ENCODE assay signal across 11 mouse cellular contexts in genomic region chr12:8387281-8387680, GRCm38 (mm10).
DNase-seq lines count a peak whose midpoint lies in the region; ATAC-seq and TF ChIP-seq lines count a peak whose summit lies in the region.
"Had no signal": no experiment of that assay in that cellular context is flagged by ENCODE, and none has a peak within 500 bp of the region (broad histone marks: within the 10 kb centered on the region; RNA-seq: fewer than 3 reads in every experiment).

No protein-coding gene starts in this region.

- no peak overlapping the region for H3K4me3 ChIP-seq in heart, adult 2 months
- no peak overlapping the region for H3K4me3 ChIP-seq in kidney, embryonic 16.5 days (ENCODE audit: low read length)
- H3K4me3 ChIP-seq in embryonic facial prominence, embryonic 10.5 days: no peak overlapping the region
- H3K4me3 ChIP-seq in limb, embryonic 14.5 days (replicated peaks; ENCODE audit: low read length): no peak overlapping the region
- H3K4me3 ChIP-seq in midbrain, embryonic 16.5 days (ENCODE audit: low read depth, low read length): no peak overlapping the region

- intact Hi-C loops in heart, adult 2 months (cut with DNase I): loop anchor here (2.0 to 5.0 kb wide), 3 partner anchors 30 to 60 kb away; no protein-coding TSS in a partner anchor

- DNase-seq in heart, adult 2 months: no peak
- DNase-seq in heart, adult 18-20 months: no peak
- DNase-seq in kidney, postnatal 10 days: no peak
- no peak for DNase-seq in embryonic facial prominence, embryonic 10.5 days (ENCODE audit: low spot score)
- no peak for DNase-seq in limb, embryonic 14.5 days (ENCODE audit: low spot score)
- no peak for DNase-seq in urinary bladder, adult 18-20 months (ENCODE audit: low spot score in 2 of 2)
- DNase-seq: B cell, adult 2 months; cerebellum, postnatal 25 days; thymus, postnatal 4 days had no signal

- no peaks in the 10 kb centered on the region for H3K36me3 ChIP-seq in heart, adult 2 months (ENCODE audit: control insufficient read depth, insufficient read depth, low read length)
- H3K36me3 ChIP-seq in kidney, embryonic 16.5 days (ENCODE audit: insufficient read depth, low read length): no peaks in the 10 kb centered on the region
- no peaks in the 10 kb centered on the region for H3K36me3 ChIP-seq in embryonic facial prominence, embryonic 10.5 days (replicated peaks)
- H3K36me3 ChIP-seq in limb, embryonic 14.5 days (ENCODE audit: control insufficient read depth, insufficient read depth, low read length): no peaks in the 10 kb centered on the region
- no peaks in the 10 kb centered on the region for H3K36me3 ChIP-seq in midbrain, embryonic 16.5 days (ENCODE audit: control insufficient read depth, insufficient read depth, low read length)

- no peak for ATAC-seq in kidney, embryonic 16.5 days (ENCODE audit: low FRiP score, low TSS enrichment)
- no peak; the same call in 1 of the 2 replicates for ATAC-seq in limb, embryonic 14.5 days (ENCODE audit: low FRiP score, low read depth)
- ATAC-seq in midbrain, embryonic 16.5 days: no peak

- TF ChIP-seq EP300 in heart, adult 2 months (IDR thresholded peaks at IDR 0.05; ENCODE audit: insufficient read depth, low read depth, low read length): no peak

- no peaks in the 10 kb centered on the region for H3K79me2 ChIP-seq in heart, adult 2 months (replicated peaks; ENCODE audit: control insufficient read depth, insufficient read depth, low read length)

- no peaks in the 10 kb centered on the region for H3K27me3 ChIP-seq in heart, adult 2 months (ENCODE audit: control insufficient read depth, insufficient read depth, low read length)
- H3K27me3 ChIP-seq in kidney, embryonic 16.5 days (ENCODE audit: insufficient read depth, low read length): no peaks in the 10 kb centered on the region
- no peaks in the 10 kb centered on the region for H3K27me3 ChIP-seq in embryonic facial prominence, embryonic 10.5 days (replicated peaks; ENCODE audit: low read depth, poor library complexity, severe bottlenecking)
- no peaks in the 10 kb centered on the region for H3K27me3 ChIP-seq in limb, embryonic 14.5 days (ENCODE audit: control insufficient read depth, insufficient read depth, low read length)
- H3K27me3 ChIP-seq in midbrain, embryonic 16.5 days (ENCODE audit: control insufficient read depth, insufficient read depth, low read depth, low read length): no peaks in the 10 kb centered on the region

- TF ChIP-seq POLR2A in heart, adult 2 months (IDR thresholded peaks at IDR 0.05; ENCODE audit: insufficient read depth, low read depth, low read length): no peak
- no peak for TF ChIP-seq POLR2A in limb, embryonic 14.5 days (IDR thresholded peaks at IDR 0.05; ENCODE audit: borderline replicate concordance, extremely low read depth, insufficient read depth, insufficient read length)

- no peak for TF ChIP-seq CTCF in heart, adult 2 months (IDR thresholded peaks at IDR 0.05)

- H3K27ac ChIP-seq in heart, adult 2 months: peak overlapping the region; percentile 68
- peak overlapping the region; percentile 74; the same call in 1 of the 2 replicates for H3K27ac ChIP-seq in kidney, embryonic 16.5 days (ENCODE audit: low read length)
- H3K27ac ChIP-seq in embryonic facial prominence, embryonic 10.5 days (replicated peaks): peak overlapping the region; percentile 82
- peak overlapping the region; percentile 74; the same call in 1 of the 2 replicates for H3K27ac ChIP-seq in limb, embryonic 14.5 days (replicated peaks; ENCODE audit: low read depth, low read length)
- H3K27ac ChIP-seq in midbrain, embryonic 16.5 days (ENCODE audit: low read length): no peak overlapping the region

- no peak overlapping the region for H3K9ac ChIP-seq in heart, adult 2 months (ENCODE audit: low read depth, low read length)
- H3K9ac ChIP-seq in kidney, embryonic 16.5 days (replicated peaks; ENCODE audit: low read length): no peak overlapping the region
- H3K9ac ChIP-seq in limb, embryonic 14.5 days (ENCODE audit: low read depth, low read length, severe bottlenecking): no peak overlapping the region
- H3K9ac ChIP-seq in midbrain, embryonic 16.5 days (ENCODE audit: low read depth, low read length): no peak overlapping the region

- H3K4me1 ChIP-seq in heart, adult 2 months (ENCODE audit: control insufficient read depth, insufficient read depth, low read length): peaks cover 13% of the 10 kb centered on the region
- H3K4me1 ChIP-seq in kidney, embryonic 16.5 days (ENCODE audit: insufficient read depth, low read length): peaks cover 11% of the 10 kb centered on the region
- peaks cover 14% of the 10 kb centered on the region for H3K4me1 ChIP-seq in embryonic facial prominence, embryonic 10.5 days
- peaks cover 12% of the 10 kb centered on the region for H3K4me1 ChIP-seq in limb, embryonic 14.5 days (ENCODE audit: control insufficient read depth, insufficient read depth, low read length)
- no peaks in the 10 kb centered on the region for H3K4me1 ChIP-seq in midbrain, embryonic 16.5 days (ENCODE audit: control insufficient read depth, insufficient read depth, low read length)

- no peaks in the 10 kb centered on the region for H3K9me3 ChIP-seq in kidney, embryonic 16.5 days (ENCODE audit: low read length)
- H3K9me3 ChIP-seq in embryonic facial prominence, embryonic 10.5 days: no peaks in the 10 kb centered on the region
- H3K9me3 ChIP-seq in limb, embryonic 14.5 days (ENCODE audit: control insufficient read depth, low read length): no peaks in the 10 kb centered on the region
- no peaks in the 10 kb centered on the region for H3K9me3 ChIP-seq in midbrain, embryonic 16.5 days (replicated peaks; ENCODE audit: control insufficient read depth, low read length, poor library complexity, severe bottlenecking)

- H3K4me2 ChIP-seq in kidney, embryonic 16.5 days (replicated peaks; ENCODE audit: low read depth, low read length): no peak overlapping the region
- H3K4me2 ChIP-seq in limb, embryonic 14.5 days (replicated peaks; ENCODE audit: low read depth, low read length, severe bottlenecking): no peak overlapping the region
- H3K4me2 ChIP-seq in midbrain, embryonic 16.5 days (ENCODE audit: low read length): no peak overlapping the region

- WGBS in heart, adult 2 months: 40% methylated on average over 1 of the region's 1 CpGs
- 72% methylated on average over 1 of the region's 1 CpGs for WGBS in kidney, embryonic 16.5 days
- 87% methylated on average over 1 of the region's 1 CpGs for WGBS in embryonic facial prominence, embryonic 10.5 days
- WGBS in limb, embryonic 14.5 days: 64% methylated on average over 1 of the region's 1 CpGs
- WGBS in midbrain, embryonic 16.5 days: 93% methylated on average over 1 of the region's 1 CpGs
